Mouse (Mus musculus) liver, embryonic 14.5 days (tissue): Measurements from ENCODE around the gene Jmjd4. TPM values are rescaled to one million over a fixed set of nuclear protein-coding genes. Genes with fewer than 3 reads are reported as not detected.
A peak's percentile ranks its signal among the peaks of the same experiment; 100 is the strongest.

Experiments
- ATAC-seq: fragments of 200-750 bp; cut with Nextera tagmentation; 2 replicates; pipeline ENCODE4 v1.8.0; 2017; ENCODE audit warnings: moderate number of reproducible peaks, mild to moderate bottlenecking, moderate library complexity; ENCODE audit not compliant: insufficient read depth
- DNase-seq, 3 experiments: peaks; one replicate each; pipeline ENCODE4 v3.0.0-alpha.2; 2012 to 2013; ENCODE audit warnings: low read depth in 3 of 3, low spot score in 3 of 3
- H3K27ac ChIP-seq: fragments of 300-500 bp; sonication (generic); 2 replicates; pipeline ENCODE4 v1.5.1; 2014; ENCODE audit warnings: moderate library complexity, mild to moderate bottlenecking, control low read depth, inconsistent platforms
- H3K27me3 ChIP-seq: fragments of 300-500 bp; sonication (generic); 2 replicates; pipeline ENCODE4 v1.6.1; 2014; ENCODE audit warnings: mild to moderate bottlenecking, low read length, moderate library complexity; ENCODE audit not compliant: control insufficient read depth, insufficient read depth
- H3K36me3 ChIP-seq: fragments of 300-500 bp; sonication (generic); replicated peaks from 2 replicates; pipeline ENCODE4 v1.6.1; 2014; ENCODE audit warnings: low read depth; ENCODE audit not compliant: control insufficient read depth, insufficient read depth
- H3K4me1 ChIP-seq, 2 experiments: fragments of 200-500 bp in 1 of 2; fragments of 300-500 bp in 1 of 2; sonication (generic) in 1 of 2; replicated peaks; 2 replicates each; pipeline ENCODE4 v1.6.1; 2012 to 2014; ENCODE audit warnings: antibody characterized with exemption in 1 of 2, inconsistent platforms in 1 of 2, low read length in 1 of 2; ENCODE audit not compliant: control insufficient read depth in 2 of 2, insufficient read depth in 2 of 2
- H3K4me2 ChIP-seq: fragments of 300-500 bp; sonication (generic); 2 replicates; pipeline ENCODE4 v1.6.1; 2014; ENCODE audit warnings: low read depth, mild to moderate bottlenecking, control low read depth, moderate library complexity
- H3K4me3 ChIP-seq, 2 experiments: fragments of 200-500 bp in 1 of 2; fragments of 300-500 bp in 1 of 2; sonication (generic) in 1 of 2; 2 replicates each; pipeline ENCODE4 v1.5.1; 2012 to 2014; ENCODE audit warnings: low read depth in 2 of 2, low read length in 2 of 2, mild to moderate bottlenecking in 2 of 2, control low read depth in 1 of 2, inconsistent platforms in 1 of 2, moderate library complexity in 1 of 2; ENCODE audit not compliant: insufficient read depth in 1 of 2
- H3K9ac ChIP-seq: fragments of 300-500 bp; sonication (generic); replicated peaks from 2 replicates; pipeline ENCODE4 v1.6.1; 2014; ENCODE audit warnings: mild to moderate bottlenecking, control low read depth, moderate library complexity
- H3K9me3 ChIP-seq: fragments of 300-500 bp; sonication (generic); 2 replicates; pipeline ENCODE4 v1.6.1; 2016; ENCODE audit warnings: low read length, mixed read lengths; ENCODE audit not compliant: control insufficient read depth
- CTCF ChIP-seq: IDR thresholded peaks from 2 replicates; pipeline ENCODE4 v1.5.1; 2016; ENCODE audit warnings: antibody characterized with exemption, low read depth, control low read depth
- EP300 ChIP-seq: IDR thresholded peaks from 2 replicates; pipeline ENCODE4 v1.6.1; 2016; ENCODE audit warnings: antibody characterized with exemption, low read depth
- WGBS: fragments of 180-500 bp; shearing (Covaris S2); extraction: QIAGEN DNeasy Blood & Tissue Kit; methylation state at CpG from one replicate; pipeline ENCODE4 v1.1.7; 2014; ENCODE audit not compliant: insufficient replicate concordance; 5-methylcytosine and 5-hydroxymethylcytosine counted together
- polyA plus RNA-seq, 2 experiments: library from polyadenylated mRNA; depleted of rRNA in 1 of 2; stranded (reverse) in 1 of 2; unstranded in 1 of 2; fragments of >200 nt; fragmentation: Nextera tagmentation in 1 of 2; extraction: Ambion mirVana in 1 of 2; gene quantifications; 2 replicates each; pipeline versions ENCODE4 v1.2.1 to v1.2.3; 2012 to 2014

Gene Jmjd4
- polyA plus RNA-seq (2012; rRNA removed): 2.5 and 3.2 TPM in 2 replicates
- 3.5 and 3.8 TPM in 2 replicates for polyA plus RNA-seq (2014; fragmentation: Nextera tagmentation; extraction: Ambion mirVana)

DNA sequence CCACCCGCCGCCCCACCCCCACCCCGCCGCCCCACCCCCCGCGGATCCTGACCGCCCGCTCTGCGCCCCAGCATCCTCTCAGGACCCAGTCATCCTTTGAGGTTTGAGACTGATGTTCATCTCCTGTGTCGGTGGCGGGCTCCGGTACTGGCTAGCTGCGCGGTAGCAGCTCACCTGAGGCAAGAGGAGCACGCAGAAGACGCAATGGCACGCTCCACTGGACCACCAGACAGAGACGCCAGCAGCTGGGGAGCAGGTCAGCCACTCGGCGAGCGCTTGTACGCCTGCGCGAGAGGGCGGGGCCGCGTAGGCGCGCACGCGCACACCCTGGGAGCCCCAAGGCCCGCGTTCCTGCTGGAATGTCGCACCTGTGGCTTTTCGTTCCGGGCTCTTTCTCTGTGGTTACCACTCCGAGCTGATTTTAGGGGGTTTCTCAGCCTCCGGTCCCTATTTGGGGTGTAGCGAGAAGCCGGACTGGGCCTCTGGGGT is at the start of gene Jmjd4:
Gene Jmjd4, plus strand, starts transcription at position 305 of the 489 bp plus-strand sequence.
- Histone ChIP-seq H3K27ac (peak within 1 kb of the TSS; percentile 18), H3K4me3 (peak within 1 kb of the TSS; percentile 76 to 83), H3K27me3 (no peaks in the 10 kb centered on the region), H3K4me2 (peak within 1 kb of the TSS; percentile 87), H3K9ac (peak within 1 kb of the TSS; percentile 86), H3K9me3 (no peaks in the 10 kb centered on the region), H3K36me3 (peaks cover 6% of the 10 kb centered on the region), H3K4me1 (peaks cover 5 to 17% of the 10 kb centered on the region in 2 experiments)
- DNase-seq (peak; percentile 72 to 74 (median 73)), ATAC-seq (peak; percentile 92)
- TF ChIP-seq EP300 (no peak), CTCF (no peak)
- 0% methylated on average over 36 of the region's 40 CpGs for WGBS

DNA sequence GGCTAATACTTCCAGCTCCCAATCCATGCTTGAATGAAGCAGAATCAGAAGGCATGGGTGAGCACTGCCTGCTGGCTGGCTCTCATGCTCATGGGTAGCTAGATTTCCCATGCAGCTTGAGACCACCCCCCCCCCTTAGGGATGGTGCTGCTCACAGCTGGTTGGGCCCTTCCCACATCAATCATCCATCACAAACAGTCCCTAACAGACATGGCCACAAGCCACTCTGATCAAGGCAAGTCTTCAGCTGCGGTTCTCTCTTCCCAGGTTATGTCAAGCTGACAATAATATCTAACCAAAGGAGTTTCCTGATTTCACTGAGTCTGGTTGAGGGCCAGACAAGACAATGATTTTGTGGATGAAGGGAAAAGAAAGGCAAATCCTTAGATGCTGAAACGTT is 49.0 kb upstream of the Jmjd4 start:
- TF ChIP-seq CTCF: no peak
- no peak for TF ChIP-seq EP300
- ATAC-seq: no peak

DNA sequence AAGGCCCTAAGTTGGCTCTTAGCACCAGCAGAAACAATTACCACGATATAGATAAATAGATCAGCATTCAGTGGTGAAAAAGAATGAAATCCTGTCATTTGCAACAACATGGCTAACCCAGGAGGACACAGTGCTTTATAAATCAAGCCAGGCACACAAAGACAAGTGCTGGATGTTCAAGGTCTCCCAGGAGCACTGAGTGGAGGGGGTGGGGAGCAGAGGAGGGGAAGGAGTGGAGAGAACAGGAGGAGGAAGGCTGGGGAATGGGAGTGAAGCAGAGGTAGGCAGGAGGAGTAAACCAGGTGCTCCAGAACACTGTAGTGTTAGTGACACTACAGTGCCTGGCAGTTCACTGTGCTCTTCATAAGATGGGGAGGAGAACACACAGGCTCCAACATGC is 44.1 kb upstream of the Jmjd4 start:
- no peak overlapping the region for H3K9ac ChIP-seq
- no peak for TF ChIP-seq CTCF
- no peak for TF ChIP-seq EP300

More for the DNA sequence above, 49.0 kb upstream of the Jmjd4 start:
- no peak overlapping the region for H3K27ac ChIP-seq
- no peaks in the 10 kb centered on the region for H3K27me3 ChIP-seq
- DNase-seq: no peak
- no peak overlapping the region for H3K4me3 ChIP-seq
- H3K9me3 ChIP-seq: no peaks in the 10 kb centered on the region
- H3K9ac ChIP-seq: no peak overlapping the region
- 49% methylated on average over 2 of the region's 2 CpGs for WGBS
- H3K36me3 ChIP-seq: no peaks in the 10 kb centered on the region
- no peak overlapping the region for H3K4me2 ChIP-seq
- peaks cover 0 to 15% of the 10 kb centered on the region in 2 experiments; a peak in 2 of 4 replicates for H3K4me1 ChIP-seq

DNA sequence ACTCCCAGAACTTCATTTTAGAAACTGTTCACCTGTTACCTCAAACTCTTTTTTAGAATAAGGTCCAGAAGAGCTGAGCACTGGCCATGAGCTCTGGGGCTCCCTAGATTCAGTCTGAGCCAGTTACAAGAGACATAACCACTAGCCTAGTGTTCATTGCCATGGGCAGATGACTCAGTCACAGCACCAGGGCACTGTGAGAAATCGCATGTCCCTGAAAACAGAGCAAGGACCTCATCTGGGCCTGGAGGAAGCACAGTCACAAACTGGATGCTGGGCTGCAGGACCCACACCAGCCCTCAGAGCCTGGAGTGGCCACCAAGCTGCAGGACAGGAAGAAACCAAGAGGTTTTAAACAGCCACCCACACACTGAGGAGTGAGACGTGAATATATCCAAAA is 39.0 kb upstream of the Jmjd4 start:
- Histone ChIP-seq H3K9ac (no peak overlapping the region), H3K4me3 (no peak overlapping the region), H3K36me3 (no peaks in the 10 kb centered on the region), H3K4me1 (peaks cover 0 to 3% of the 10 kb centered on the region in 2 experiments; a peak in 1 of 4 replicates), H3K9me3 (no peaks in the 10 kb centered on the region), H3K27ac (no peak overlapping the region), H3K4me2 (no peak overlapping the region), H3K27me3 (no peaks in the 10 kb centered on the region)
- TF ChIP-seq CTCF (no peak), EP300 (no peak)
- 56% methylated on average over 2 of the region's 2 CpGs for WGBS
- ATAC-seq: no peak
- no peak for DNase-seq

More for the DNA sequence above, 44.1 kb upstream of the Jmjd4 start:
- Histone ChIP-seq H3K4me3 (no peak overlapping the region), H3K36me3 (no peaks in the 10 kb centered on the region), H3K27me3 (no peaks in the 10 kb centered on the region), H3K4me2 (no peak overlapping the region), H3K9me3 (no peaks in the 10 kb centered on the region), H3K27ac (no peak overlapping the region), H3K4me1 (no peaks in the 10 kb centered on the region)
- no peak for ATAC-seq
- 68% methylated on average over 1 of the region's 1 CpGs for WGBS
- no peak for DNase-seq

DNA sequence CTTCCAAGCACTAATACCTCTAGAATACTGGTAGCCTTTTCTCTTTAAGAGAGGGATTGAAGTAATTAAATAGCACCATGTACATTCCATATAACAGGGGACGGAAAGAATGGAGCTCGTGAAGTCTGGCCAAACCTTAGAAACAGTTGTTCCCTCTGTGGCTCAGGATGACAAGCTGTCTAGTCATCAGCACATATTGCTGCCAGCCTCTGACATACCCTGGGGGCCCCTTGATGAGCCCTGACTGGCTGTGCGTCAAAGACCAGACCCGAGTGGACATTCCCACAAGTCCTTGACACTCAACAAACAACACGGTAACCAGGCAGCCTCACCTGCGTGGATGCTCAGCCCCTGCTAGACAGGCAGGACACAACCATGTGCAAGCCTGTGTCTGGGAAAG is 37.8 kb upstream of the Jmjd4 start:
- H3K27ac ChIP-seq: no peak overlapping the region
- TF ChIP-seq EP300 (no peak), CTCF (no peak)
- H3K4me1 ChIP-seq: peaks cover 0 to 3% of the 10 kb centered on the region in 2 experiments; a peak in 1 of 4 replicates
- DNase-seq (no peak), ATAC-seq (no peak)
- H3K4me3 ChIP-seq: no peak overlapping the region
- H3K36me3 ChIP-seq: no peaks in the 10 kb centered on the region
- no peak overlapping the region for H3K9ac ChIP-seq
- WGBS: 65% methylated on average over 6 of the region's 6 CpGs
- no peaks in the 10 kb centered on the region for H3K9me3 ChIP-seq
- no peak overlapping the region for H3K4me2 ChIP-seq
- H3K27me3 ChIP-seq: no peaks in the 10 kb centered on the region
